Mouse (Mus musculus) myocyte (in vitro differentiated cells): ENCODE measurements around the gene Map2k5. TPM values are rescaled to one million over a fixed set of nuclear protein-coding genes. Genes with fewer than 3 reads are reported as not detected.

ENCODE experiments used
- H3K27me3 ChIP-seq: one replicate; pipeline ENCODE4 v1.6.1; 2011; ENCODE audit not compliant: control insufficient read depth, insufficient read depth, insufficient read length
- H3K36me3 ChIP-seq: one replicate; pipeline ENCODE4 v1.6.1; 2011; ENCODE audit not compliant: control insufficient read depth, insufficient read depth
- H3K4me2 ChIP-seq: one replicate; pipeline ENCODE4 v1.6.1; 2011; ENCODE audit warnings: low read depth, control low read depth
- H3K4me3 ChIP-seq: one replicate; pipeline ENCODE4 v1.5.1; 2011; ENCODE audit warnings: mild to moderate bottlenecking, control low read depth, moderate library complexity
- H3K79me2 ChIP-seq: one replicate; pipeline ENCODE4 v1.6.1; 2011; ENCODE audit not compliant: control insufficient read depth, insufficient read depth
- H3ac ChIP-seq: one replicate; pipeline ENCODE4 v1.6.1; 2011; ENCODE audit not compliant: control insufficient read depth, insufficient read length
- CEBPB ChIP-seq: IDR thresholded peaks from 2 replicates; pipeline ENCODE4 v1.6.1; 2011; ENCODE audit warnings: mild to moderate bottlenecking, moderate library complexity; ENCODE audit not compliant: poor library complexity, insufficient read depth, severe bottlenecking
- E2F4 ChIP-seq: IDR thresholded peaks from one replicate; pipeline ENCODE4 v1.6.1; 2011; ENCODE audit warnings: mild to moderate bottlenecking, control low read depth, moderate library complexity; ENCODE audit not compliant: insufficient read depth
- MAX ChIP-seq: IDR thresholded peaks from one replicate; pipeline ENCODE4 v1.6.1; 2011; ENCODE audit warnings: low read depth, mild to moderate bottlenecking, control low read depth
- MYOD1 ChIP-seq, 3 experiments: IDR thresholded peaks; one replicate each; pipeline ENCODE4 v1.6.1; 2011; ENCODE audit warnings: control low read depth in 2 of 3, low read depth in 2 of 3, mild to moderate bottlenecking in 2 of 3, moderate library complexity in 1 of 3; ENCODE audit not compliant: insufficient read length in 2 of 3, control insufficient read depth in 1 of 3
- MYOG ChIP-seq, 3 experiments: IDR thresholded peaks; one replicate each; pipeline ENCODE4 v1.6.1; 2011; ENCODE audit warnings: control low read depth in 2 of 3, low read depth in 2 of 3, mild to moderate bottlenecking in 2 of 3; ENCODE audit not compliant: insufficient read length in 2 of 3, control insufficient read depth in 1 of 3, insufficient read depth in 1 of 3
- POLR2A ChIP-seq: IDR thresholded peaks from one replicate; pipeline ENCODE4 v1.6.1; 2011; ENCODE audit warnings: low read depth, mild to moderate bottlenecking, control low read depth, moderate library complexity; ENCODE audit not compliant: insufficient read length
- POLR2AphosphoS2 ChIP-seq: IDR thresholded peaks from one replicate; pipeline ENCODE4 v1.6.1; 2011; ENCODE audit warnings: low read depth, control low read depth; ENCODE audit not compliant: insufficient read length
- REST ChIP-seq: IDR thresholded peaks from one replicate; pipeline ENCODE4 v1.6.1; 2011; ENCODE audit warnings: mild to moderate bottlenecking, control low read depth, moderate library complexity; ENCODE audit not compliant: insufficient read depth, insufficient read length
- SRF ChIP-seq: IDR thresholded peaks from one replicate; pipeline ENCODE4 v1.6.1; 2011; ENCODE audit warnings: low read depth; ENCODE audit not compliant: control insufficient read depth, insufficient read length
- TCF12 ChIP-seq: IDR thresholded peaks from one replicate; pipeline ENCODE4 v1.6.1; 2011; ENCODE audit warnings: mild to moderate bottlenecking, control low read depth; ENCODE audit not compliant: poor library complexity, insufficient read depth, severe bottlenecking
- TCF3 ChIP-seq: IDR thresholded peaks from one replicate; pipeline ENCODE4 v1.6.1; 2011; ENCODE audit warnings: low read depth, control low read depth; ENCODE audit not compliant: insufficient read length
- USF1 ChIP-seq: IDR thresholded peaks from one replicate; pipeline ENCODE4 v1.6.1; 2011; ENCODE audit warnings: low read depth, mild to moderate bottlenecking, control low read depth, moderate library complexity
- polyA plus RNA-seq: library from polyadenylated mRNA; unstranded; fragments of >200 nt; fragmentation: generic; extraction: Trizol; gene quantifications from one replicate; pipeline ENCODE4 v1.2.1, GENCODE M21; 2012; ENCODE audit warnings: missing spikeins

Gene Map2k5
- polyA plus RNA-seq, 1 experiment: 17.7 TPM

DNA sequence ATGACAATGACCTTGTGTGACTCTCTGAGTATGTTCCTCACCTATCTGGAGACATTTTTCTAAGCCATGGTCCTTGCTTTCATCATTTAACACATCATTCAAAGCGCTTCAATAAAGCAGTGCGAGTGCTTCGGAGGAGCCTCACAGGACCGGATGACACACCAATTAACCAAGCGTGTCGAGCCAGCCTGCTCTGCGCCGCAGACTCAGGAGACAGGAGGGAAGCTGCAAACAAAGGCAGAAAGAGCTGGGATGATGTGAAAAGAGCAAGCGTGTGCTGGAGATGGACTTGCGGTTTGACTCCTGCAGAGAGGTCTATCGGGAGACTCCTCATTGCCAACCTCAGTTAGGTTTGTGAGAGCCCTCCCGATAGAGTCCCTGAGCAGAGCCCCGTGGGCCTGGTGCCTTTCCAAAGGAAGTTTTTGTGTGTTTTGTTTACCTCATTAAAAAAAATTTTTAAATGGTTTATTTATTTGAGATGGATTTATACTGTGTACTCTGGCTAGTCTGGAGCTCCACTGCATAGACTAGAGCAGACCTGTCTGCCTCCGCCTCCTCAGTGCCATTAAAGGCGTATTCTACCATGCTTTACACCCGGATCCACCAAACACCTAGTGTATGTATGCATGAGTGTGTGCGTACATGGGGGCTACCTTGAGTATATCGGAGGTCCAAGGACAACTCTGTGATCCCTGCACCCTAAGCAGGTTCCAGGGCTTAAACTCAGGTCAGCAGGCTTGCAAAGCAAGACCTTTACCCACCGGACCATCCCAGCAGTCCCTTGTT, 126.7 kb downstream of the Map2k5 start:
- Histone ChIP-seq H3K36me3 (peaks cover 3% of the 10 kb centered on the region), H3K27me3 (no peaks in the 10 kb centered on the region)
- no peak for TF ChIP-seq MYOG (IDR thresholded peaks at IDR 0.05; ENCODE audit: control insufficient read depth in 1 of 3, insufficient read depth in 1 of 3, insufficient read length in 2 of 3, low read depth in 2 of 3)
- no peak for TF ChIP-seq E2F4
- TF ChIP-seq TCF12: no peak
- no peak for TF ChIP-seq USF1
- no peak for TF ChIP-seq REST
- no peak for TF ChIP-seq TCF3
- TF ChIP-seq CEBPB: no peak
- TF ChIP-seq SRF: no peak
- no peak for TF ChIP-seq POLR2A
- no peak for TF ChIP-seq MAX
- TF ChIP-seq MYOD1 (IDR thresholded peaks at IDR 0.05; ENCODE audit: control insufficient read depth in 1 of 3, insufficient read length in 2 of 3, low read depth in 2 of 3): no peak
- no peak for TF ChIP-seq POLR2AphosphoS2

DNA sequence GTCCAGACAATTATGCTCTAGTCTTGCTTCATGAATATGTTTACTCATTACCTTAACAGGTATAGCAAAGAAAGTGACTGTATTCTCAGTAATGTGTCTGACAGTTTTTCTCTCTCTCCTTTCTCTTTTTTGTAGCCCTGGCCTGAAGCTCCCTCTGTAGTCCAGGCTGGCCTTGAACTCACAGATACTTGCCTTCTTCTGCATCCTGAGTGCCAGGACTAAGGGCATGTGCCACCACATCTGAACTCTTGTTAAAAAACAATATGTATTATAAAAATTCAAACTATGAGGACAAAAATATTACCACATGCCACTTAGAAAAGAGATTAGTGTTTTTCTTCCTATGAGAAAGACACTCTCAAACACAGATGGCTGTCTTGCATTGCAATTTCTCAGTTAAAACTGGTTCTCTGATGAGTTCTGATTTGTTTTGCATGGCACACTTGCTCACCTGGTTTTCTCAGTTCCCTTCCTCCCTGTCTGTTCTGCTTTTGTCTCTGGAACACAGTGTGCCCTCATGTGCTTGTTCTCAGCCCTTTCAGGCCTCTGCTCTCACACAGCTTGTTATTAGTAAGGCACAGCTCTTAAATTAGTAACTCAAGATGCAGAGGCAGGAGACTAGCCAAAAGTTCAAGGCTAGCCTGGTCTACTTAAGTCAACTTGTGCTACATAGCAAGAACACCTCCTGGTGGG, 129.5 kb downstream of the Map2k5 start:
- Histone ChIP-seq H3K4me3 (no peak overlapping the region), H3K36me3 (peaks cover 3% of the 10 kb centered on the region), H3K4me2 (no peak overlapping the region), H3K27me3 (no peaks in the 10 kb centered on the region), H3ac (no peak overlapping the region), H3K79me2 (no peaks in the 10 kb centered on the region)
- no peak for TF ChIP-seq TCF12
- TF ChIP-seq POLR2AphosphoS2: no peak
- TF ChIP-seq MAX: no peak
- TF ChIP-seq SRF: no peak
- TF ChIP-seq USF1: no peak
- no peak for TF ChIP-seq E2F4
- TF ChIP-seq REST: no peak
- TF ChIP-seq MYOG (IDR thresholded peaks at IDR 0.05; ENCODE audit: control insufficient read depth in 1 of 3, insufficient read depth in 1 of 3, insufficient read length in 2 of 3, low read depth in 2 of 3): no peak
- TF ChIP-seq CEBPB: no peak
- no peak for TF ChIP-seq MYOD1 (IDR thresholded peaks at IDR 0.05; ENCODE audit: control insufficient read depth in 1 of 3, insufficient read length in 2 of 3, low read depth in 2 of 3)
- TF ChIP-seq TCF3: no peak
- TF ChIP-seq POLR2A: no peak

More for the DNA sequence above, 126.7 kb downstream of the Map2k5 start:
- no peaks in the 10 kb centered on the region for H3K79me2 ChIP-seq
- no peak overlapping the region for H3K4me3 ChIP-seq
- no peak overlapping the region for H3K4me2 ChIP-seq
- H3ac ChIP-seq: no peak overlapping the region

DNA sequence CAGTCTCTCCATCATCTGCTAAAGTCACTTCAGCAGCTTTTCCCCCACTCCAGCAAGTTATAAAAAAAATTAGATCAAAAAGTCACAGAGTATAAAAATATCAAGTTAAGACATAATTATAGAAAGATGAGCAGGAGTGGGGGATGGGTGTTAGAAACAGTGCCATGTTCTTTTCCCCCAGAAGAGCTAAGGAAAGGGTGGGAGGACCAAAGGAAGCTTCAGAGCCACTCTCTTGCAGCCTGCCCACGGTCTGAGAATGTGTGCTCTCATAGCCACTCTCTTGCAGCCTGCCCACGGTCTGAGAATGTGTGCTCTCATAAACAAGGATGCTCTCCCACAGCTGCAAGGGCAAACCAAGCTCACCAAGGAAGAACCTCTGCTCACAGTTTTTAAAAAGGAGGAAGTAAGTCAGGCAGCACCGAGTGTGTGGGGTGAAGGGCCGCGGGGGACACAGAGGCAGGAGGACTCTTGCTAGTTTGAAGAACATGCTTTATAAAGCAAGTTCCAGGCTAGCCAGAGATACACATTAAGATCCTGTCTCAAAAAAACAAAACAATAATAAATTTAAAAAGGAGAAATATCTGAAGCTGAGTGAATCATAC, 131.0 kb downstream of the Map2k5 start:
- no peaks in the 10 kb centered on the region for H3K27me3 ChIP-seq
- TF ChIP-seq TCF3: no peak
- no peak overlapping the region for H3K4me2 ChIP-seq
- no peaks in the 10 kb centered on the region for H3K79me2 ChIP-seq
- H3ac ChIP-seq: no peak overlapping the region
- no peak overlapping the region for H3K4me3 ChIP-seq
- H3K36me3 ChIP-seq: peaks cover 3% of the 10 kb centered on the region

DNA sequence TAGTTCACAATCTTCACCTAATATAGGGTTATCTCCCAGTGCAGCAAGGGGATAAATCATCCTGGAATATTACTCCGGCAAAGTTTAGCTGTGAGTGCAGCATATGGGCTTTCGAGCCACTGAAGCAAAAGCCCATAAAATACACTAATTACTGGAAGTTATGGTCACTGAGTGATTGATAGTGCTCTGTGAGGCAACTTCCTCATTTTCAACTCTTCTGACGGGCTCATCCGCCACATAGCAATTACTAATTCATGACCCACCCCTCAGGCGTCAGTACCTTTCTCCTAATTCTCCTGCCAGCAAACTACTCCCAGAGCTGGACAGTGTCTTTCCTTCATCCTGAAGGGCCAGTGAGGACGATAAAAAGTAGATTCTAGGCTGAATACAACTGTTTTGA, 135.7 kb downstream of the Map2k5 start:
- Histone ChIP-seq H3K36me3 (peaks cover 3% of the 10 kb centered on the region), H3K4me3 (no peak overlapping the region), H3ac (no peak overlapping the region), H3K4me2 (no peak overlapping the region), H3K27me3 (no peaks in the 10 kb centered on the region), H3K79me2 (no peaks in the 10 kb centered on the region)
- no peak for TF ChIP-seq MAX
- TF ChIP-seq SRF: no peak
- TF ChIP-seq USF1: no peak
- TF ChIP-seq MYOD1 (IDR thresholded peaks at IDR 0.05; ENCODE audit: control insufficient read depth in 1 of 3, insufficient read length in 2 of 3, low read depth in 2 of 3): no peak
- no peak for TF ChIP-seq MYOG (IDR thresholded peaks at IDR 0.05; ENCODE audit: control insufficient read depth in 1 of 3, insufficient read depth in 1 of 3, insufficient read length in 2 of 3, low read depth in 2 of 3)

DNA sequence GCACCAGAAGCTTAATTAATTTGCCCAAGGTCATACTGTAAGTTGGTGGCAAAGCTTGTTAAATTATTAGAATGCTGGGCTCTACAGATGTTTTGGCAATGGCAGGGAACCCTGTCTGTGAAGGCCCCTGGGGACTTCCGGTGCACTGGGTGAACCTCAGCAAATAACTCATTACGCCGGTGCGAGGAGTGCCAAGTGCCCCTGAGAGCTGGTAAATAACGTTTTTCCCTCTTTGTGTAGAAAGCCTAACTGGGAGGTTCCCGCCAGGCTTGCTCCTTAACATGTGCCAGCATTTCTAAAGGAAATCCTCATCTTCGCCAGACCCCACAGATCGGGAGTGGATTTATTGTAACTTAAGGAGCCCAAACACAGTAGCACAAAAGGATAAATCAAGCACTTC, 136.5 kb downstream of the Map2k5 start:
- Histone ChIP-seq H3K4me3 (no peak overlapping the region), H3ac (no peak overlapping the region), H3K79me2 (no peaks in the 10 kb centered on the region), H3K4me2 (no peak overlapping the region), H3K36me3 (peaks cover 3% of the 10 kb centered on the region), H3K27me3 (no peaks in the 10 kb centered on the region)
- no peak for TF ChIP-seq E2F4
- no peak for TF ChIP-seq TCF3
- TF ChIP-seq MYOG (IDR thresholded peaks at IDR 0.05; ENCODE audit: control insufficient read depth in 1 of 3, insufficient read depth in 1 of 3, insufficient read length in 2 of 3, low read depth in 2 of 3): no peak
- no peak for TF ChIP-seq TCF12
- TF ChIP-seq SRF: no peak
- TF ChIP-seq MYOD1 (IDR thresholded peaks at IDR 0.05; ENCODE audit: control insufficient read depth in 1 of 3, insufficient read length in 2 of 3, low read depth in 2 of 3): no peak
- no peak for TF ChIP-seq CEBPB
- no peak for TF ChIP-seq POLR2AphosphoS2
- no peak for TF ChIP-seq USF1
- TF ChIP-seq REST: no peak
- no peak for TF ChIP-seq MAX
- no peak for TF ChIP-seq POLR2A
